Mouse (Mus musculus) brain, embryonic 14.5 days (tissue): ENCODE measurements at regions not wholly inside any gene's neighbourhood (a gene's known extent, or its start where the extent isn't known, plus 50 kb on each side); places are given as distances from the start of the nearest gene placed in this dataset.

Experiments
- CTCF ChIP-seq: fragments of 200-500 bp; IDR thresholded peaks from 2 replicates; pipeline ENCODE4 v1.5.1; 2012; ENCODE audit warnings: inconsistent platforms, mild to moderate bottlenecking, moderate library complexity, borderline replicate concordance; ENCODE audit not compliant: insufficient read depth, insufficient read length; ENCODE audit errors: extremely low read depth
- POLR2A ChIP-seq: fragments of 200-500 bp; IDR thresholded peaks from 2 replicates; pipeline ENCODE4 v1.6.1; 2012; ENCODE audit warnings: mild to moderate bottlenecking, inconsistent platforms, borderline replicate concordance; ENCODE audit not compliant: poor library complexity, insufficient read depth, insufficient read length, severe bottlenecking; ENCODE audit errors: extremely low read depth

DNA sequence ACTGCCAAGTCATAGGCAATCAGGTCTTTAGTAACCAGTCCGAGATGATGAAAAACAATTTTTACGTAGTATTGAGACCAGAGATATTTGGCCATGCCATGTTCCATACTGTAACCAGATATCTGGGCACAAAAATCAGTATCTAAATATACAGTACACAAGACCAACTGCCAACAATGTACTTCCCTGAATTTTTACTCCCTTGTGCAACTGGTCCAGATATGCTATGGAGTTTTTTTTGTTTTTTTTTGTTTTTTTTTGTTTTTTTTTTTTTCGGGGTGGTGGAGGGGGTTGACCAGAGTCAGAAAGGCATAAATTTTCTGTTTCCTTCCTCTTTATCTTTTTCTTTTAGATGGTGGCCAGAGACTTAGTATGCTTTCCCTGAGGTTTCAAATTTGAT is 205.9 kb downstream of the Cdh9 start:
- no peak for TF ChIP-seq CTCF
- no peak for TF ChIP-seq POLR2A
